Mouse (Mus musculus) neural tube, embryonic 12.5 days (tissue): ENCODE measurements around the gene Vmn1r195. TPM values are rescaled to one million over a fixed set of nuclear protein-coding genes. Genes with fewer than 3 reads are reported as not detected.

Experiments used
- polyA plus RNA-seq: library from polyadenylated mRNA; unstranded; fragments of >200 nt; fragmentation: Nextera tagmentation; extraction: Ambion mirVana; gene quantifications from 2 replicates; pipeline ENCODE4 v1.2.1, GENCODE M21; 2016

Vmn1r195 gene
- polyA plus RNA-seq, 1 experiment from 2014 or later = not detected

Other genes starting within 250 kb of the Vmn1r195 start
- 3.3 and 13.9 TPM in 2 replicates for gene Hist1h2ah, start 235.0 kb upstream of the Vmn1r195 start, polyA plus RNA-seq
- gene Hist1h2bk, start 234.7 kb upstream of the Vmn1r195 start, polyA plus RNA-seq = 5.2 and 9.5 TPM in 2 replicates
- gene Hist1h4i, start 229.2 kb upstream of the Vmn1r195 start, polyA plus RNA-seq = 20.1 and 23.9 TPM in 2 replicates
- gene Hist1h2ag, start 227.6 kb upstream of the Vmn1r195 start, polyA plus RNA-seq = 43.6 and 46.1 TPM in 2 replicates
- 10.5 and 12.6 TPM in 2 replicates for gene Hist1h2bj, start 227.3 kb upstream of the Vmn1r195 start, polyA plus RNA-seq
- gene Vmn1r188, start 186.1 kb upstream of the Vmn1r195 start, polyA plus RNA-seq = not detected in 2 replicates
- not detected in 2 replicates for gene Vmn1r189, start 164.7 kb upstream of the Vmn1r195 start, polyA plus RNA-seq
- gene Vmn1r191, start 86.6 kb upstream of the Vmn1r195 start, polyA plus RNA-seq = not detected in 2 replicates
- gene Vmn1r192, start 79.4 kb upstream of the Vmn1r195 start, polyA plus RNA-seq = not detected in 2 replicates
- not detected in 2 replicates for gene Vmn1r193, start 47.4 kb upstream of the Vmn1r195 start, polyA plus RNA-seq
- not detected in 2 replicates for gene Vmn1r194, start 26.3 kb upstream of the Vmn1r195 start, polyA plus RNA-seq
- not detected in 2 replicates for gene Vmn1r196, start 19.4 kb downstream of the Vmn1r195 start, polyA plus RNA-seq
- not detected in 2 replicates for gene Vmn1r197, start 54.1 kb downstream of the Vmn1r195 start, polyA plus RNA-seq
- not detected in 2 replicates for gene Vmn1r198, start 79.8 kb downstream of the Vmn1r195 start, polyA plus RNA-seq
- not detected in 2 replicates for gene Vmn1r199, start 109.3 kb downstream of the Vmn1r195 start, polyA plus RNA-seq
- 0.04 TPM in 2 replicates for gene Vmn1r200, start 119.9 kb downstream of the Vmn1r195 start, polyA plus RNA-seq
- not detected in 2 replicates for gene Vmn1r201, start 201.4 kb downstream of the Vmn1r195 start, polyA plus RNA-seq
- not detected in 2 replicates for gene Vmn1r202, start 234.9 kb downstream of the Vmn1r195 start, polyA plus RNA-seq
- gene Vmn1r203, start 247.6 kb downstream of the Vmn1r195 start, polyA plus RNA-seq = not detected in 2 replicates